Mouse (Mus musculus) forebrain, embryonic 13.5 days (tissue): ENCODE data around the gene Ptpn18. TPM values are rescaled to one million over a fixed set of nuclear protein-coding genes. Genes with fewer than 3 reads are reported as not detected.

ENCODE experiments used
- ATAC-seq: fragments of 200-750 bp; cut with Nextera tagmentation; 2 replicates; pipeline ENCODE4 v1.8.0; 2017
- H3K27ac ChIP-seq: fragments of 300-500 bp; sonication (generic); 2 replicates; pipeline ENCODE4 v1.5.1; 2015; ENCODE audit warnings: inconsistent platforms, mild to moderate bottlenecking, moderate library complexity
- H3K27me3 ChIP-seq: fragments of 300-500 bp; sonication (generic); 2 replicates; pipeline ENCODE4 v1.6.1; 2015; ENCODE audit warnings: mild to moderate bottlenecking, inconsistent platforms
- H3K36me3 ChIP-seq: fragments of 300-500 bp; sonication (generic); 2 replicates; pipeline ENCODE4 v1.6.1; 2015; ENCODE audit warnings: mild to moderate bottlenecking, inconsistent platforms; ENCODE audit not compliant: poor library complexity, severe bottlenecking
- H3K4me1 ChIP-seq: fragments of 300-500 bp; sonication (generic); 2 replicates; pipeline ENCODE4 v1.6.1; 2015; ENCODE audit warnings: inconsistent platforms
- H3K4me2 ChIP-seq: fragments of 300-500 bp; sonication (generic); 2 replicates; pipeline ENCODE4 v1.6.1; 2015; ENCODE audit warnings: inconsistent platforms, mild to moderate bottlenecking, moderate library complexity
- H3K4me3 ChIP-seq: fragments of 300-500 bp; sonication (generic); 2 replicates; pipeline ENCODE4 v1.5.1; 2015; ENCODE audit warnings: mild to moderate bottlenecking, inconsistent platforms
- H3K9ac ChIP-seq: fragments of 300-500 bp; sonication (generic); 2 replicates; pipeline ENCODE4 v1.6.1; 2015; ENCODE audit warnings: mild to moderate bottlenecking, inconsistent platforms
- H3K9me3 ChIP-seq: fragments of 300-500 bp; sonication (generic); replicated peaks from 2 replicates; pipeline ENCODE4 v1.6.1; 2016; ENCODE audit warnings: inconsistent platforms
- WGBS: fragments of 180-500 bp; shearing (Covaris S2); methylation state at CpG from one replicate; pipeline ENCODE4 v1.1.7; 2015; 5-methylcytosine and 5-hydroxymethylcytosine counted together
- polyA plus RNA-seq: library from polyadenylated mRNA; unstranded; fragments of >200 nt; fragmentation: Nextera tagmentation; extraction: Ambion mirVana; gene quantifications from 2 replicates; pipeline ENCODE4 v1.2.1, GENCODE M21; 2015

Ptpn18 gene
- 3.6 and 5.8 TPM in 2 replicates for polyA plus RNA-seq

- Histone ChIP-seq H3K27ac (no peak within 1 kb of the TSS), H3K36me3 (no peaks in the 10 kb centered on the region), H3K9ac (peak within 1 kb of the TSS; percentile 66), H3K9me3 (no peaks in the 10 kb centered on the region), H3K27me3 (peaks cover 46% of the 10 kb centered on the region), H3K4me2 (peak within 1 kb of the TSS; percentile 93), H3K4me3 (peak within 1 kb of the TSS; percentile 59), H3K4me1 (peaks cover 4% of the 10 kb centered on the region)
- under 1% methylated on average over 47 of the region's 48 CpGs for WGBS
- ATAC-seq: peak; percentile 96
These were observed at the start of gene Ptpn18 for GRCm38 (mm10) chr1:34459284-34460060. TSS of gene Ptpn18 (plus strand) at chr1:34459762.

- Histone ChIP-seq H3K4me2 (no peak overlapping the region), H3K9me3 (peaks cover 45% of the 10 kb centered on the region), H3K27ac (no peak overlapping the region), H3K4me1 (peaks cover 9% of the 10 kb centered on the region; the same call in 1 of the 2 replicates), H3K9ac (no peak overlapping the region), H3K27me3 (no peaks in the 10 kb centered on the region), H3K4me3 (no peak overlapping the region), H3K36me3 (peaks cover 28% of the 10 kb centered on the region)
- 92% methylated on average over 2 of the region's 2 CpGs for WGBS
- ATAC-seq: no peak
These were observed 31.1 kb upstream of the Ptpn18 start for GRCm38 (mm10) chr1:34428466-34428865.

GRCm38 (mm10) chr1:34429281-34429680, 30.3 kb upstream of the Ptpn18 start:
- 94% methylated on average over 4 of the region's 4 CpGs for WGBS
- peaks cover 28% of the 10 kb centered on the region for H3K36me3 ChIP-seq
- peaks cover 17% of the 10 kb centered on the region for H3K4me1 ChIP-seq
- no peak for ATAC-seq
- H3K9me3 ChIP-seq: peaks cover 45% of the 10 kb centered on the region
- no peak overlapping the region for H3K9ac ChIP-seq
- H3K4me2 ChIP-seq: no peak overlapping the region
- no peak overlapping the region for H3K27ac ChIP-seq
- H3K27me3 ChIP-seq: no peaks in the 10 kb centered on the region
- no peak overlapping the region for H3K4me3 ChIP-seq

- H3K4me2 ChIP-seq: no peak overlapping the region
- WGBS: 98% methylated on average over 3 of the region's 3 CpGs
- H3K27ac ChIP-seq: no peak overlapping the region
- peaks cover 28% of the 10 kb centered on the region for H3K36me3 ChIP-seq
- no peak overlapping the region for H3K9ac ChIP-seq
- no peak for ATAC-seq
- H3K9me3 ChIP-seq: peaks cover 45% of the 10 kb centered on the region
- peaks cover 18% of the 10 kb centered on the region for H3K4me1 ChIP-seq
- H3K4me3 ChIP-seq: no peak overlapping the region
- no peaks in the 10 kb centered on the region for H3K27me3 ChIP-seq
These were observed 28.6 kb upstream of the Ptpn18 start for GRCm38 (mm10) chr1:34430981-34431380.

GRCm38 (mm10) chr1:34431431-34431830, 28.1 kb upstream of the Ptpn18 start:
- Histone ChIP-seq H3K4me3 (no peak overlapping the region), H3K36me3 (peaks cover 28% of the 10 kb centered on the region), H3K4me1 (peaks cover 18% of the 10 kb centered on the region), H3K27ac (no peak overlapping the region), H3K9me3 (peaks cover 45% of the 10 kb centered on the region), H3K27me3 (no peaks in the 10 kb centered on the region), H3K9ac (no peak overlapping the region), H3K4me2 (no peak overlapping the region)
- 97% methylated on average over 9 of the region's 9 CpGs for WGBS
- no peak for ATAC-seq

- Histone ChIP-seq H3K9ac (peak overlapping the region; percentile 74; the same call in 1 of the 2 replicates), H3K9me3 (peaks cover 41% of the 10 kb centered on the region), H3K4me1 (peaks cover 18% of the 10 kb centered on the region), H3K27ac (peak overlapping the region; percentile 81), H3K36me3 (peaks cover 36% of the 10 kb centered on the region), H3K4me2 (peak overlapping the region; percentile 72), H3K4me3 (peak overlapping the region; percentile 49), H3K27me3 (no peaks in the 10 kb centered on the region)
- 0 out of 2 replicates have a peak, but pooled peaks have one; percentile 0 for ATAC-seq
- 34% methylated on average over 13 of the region's 13 CpGs for WGBS
These were observed 27.2 kb upstream of the Ptpn18 start for GRCm38 (mm10) chr1:34432411-34432775.

GRCm38 (mm10) chr1:34432776-34433481, 26.6 kb upstream of the Ptpn18 start:
- ATAC-seq: peak; percentile 26
- peaks cover 36% of the 10 kb centered on the region for H3K9me3 ChIP-seq
- peaks cover 38% of the 10 kb centered on the region for H3K36me3 ChIP-seq
- WGBS: 4% methylated on average over 35 of the region's 35 CpGs
- H3K27ac ChIP-seq: peak overlapping the region; percentile 81
- peaks cover 18% of the 10 kb centered on the region for H3K4me1 ChIP-seq
- H3K4me3 ChIP-seq: peak overlapping the region; percentile 49
- no peaks in the 10 kb centered on the region for H3K27me3 ChIP-seq
- H3K4me2 ChIP-seq: peak overlapping the region; percentile 72
- H3K9ac ChIP-seq: peak overlapping the region; percentile 74

- H3K9ac ChIP-seq: peak overlapping the region; percentile 55
These were observed 25.6 kb upstream of the Ptpn18 start for GRCm38 (mm10) chr1:34433891-34434521.

GRCm38 (mm10) chr1:34434660-34435160, 24.9 kb upstream of the Ptpn18 start:
- H3K27ac ChIP-seq: peak overlapping the region; percentile 87
- ATAC-seq: peak; percentile 48
- under 1% methylated on average over 30 of the region's 30 CpGs for WGBS

More at GRCm38 (mm10) chr1:34433891-34434521, 25.6 kb upstream of the Ptpn18 start:
- H3K36me3 ChIP-seq: peaks cover 37% of the 10 kb centered on the region
- peak overlapping the region; percentile 63 for H3K4me3 ChIP-seq
- WGBS: 6% methylated on average over 19 of the region's 19 CpGs
- peak overlapping the region; percentile 81 for H3K27ac ChIP-seq
- H3K9me3 ChIP-seq: peaks cover 32% of the 10 kb centered on the region
- H3K4me2 ChIP-seq: peak overlapping the region; percentile 72
- ATAC-seq: no peak
- H3K4me1 ChIP-seq: peaks cover 26% of the 10 kb centered on the region
- H3K27me3 ChIP-seq: no peaks in the 10 kb centered on the region

GRCm38 (mm10) chr1:34435371-34436120, 24.0 kb upstream of the Ptpn18 start:
- Histone ChIP-seq H3K27me3 (no peaks in the 10 kb centered on the region), H3K4me1 (peaks cover 30% of the 10 kb centered on the region), H3K9me3 (peaks cover 17% of the 10 kb centered on the region), H3K36me3 (peaks cover 21% of the 10 kb centered on the region), H3K4me2 (peak overlapping the region; percentile 72), H3K9ac (peak overlapping the region; percentile 72), H3K27ac (peak overlapping the region; percentile 87), H3K4me3 (peak overlapping the region; percentile 63)
- 34% methylated on average over 8 of the region's 8 CpGs for WGBS
- ATAC-seq: no peak

More at GRCm38 (mm10) chr1:34434660-34435160, 24.9 kb upstream of the Ptpn18 start:
- H3K4me3 ChIP-seq: peak overlapping the region; percentile 63
- H3K4me1 ChIP-seq: peaks cover 26% of the 10 kb centered on the region
- H3K27me3 ChIP-seq: no peaks in the 10 kb centered on the region
- H3K36me3 ChIP-seq: peaks cover 30% of the 10 kb centered on the region
- peaks cover 26% of the 10 kb centered on the region for H3K9me3 ChIP-seq
- H3K4me2 ChIP-seq: peak overlapping the region; percentile 72
- peak overlapping the region; percentile 72 for H3K9ac ChIP-seq

- Histone ChIP-seq H3K27ac (no peak overlapping the region), H3K4me2 (no peak overlapping the region), H3K4me1 (peaks cover 37% of the 10 kb centered on the region), H3K36me3 (peaks cover 13% of the 10 kb centered on the region), H3K4me3 (no peak overlapping the region), H3K27me3 (no peaks in the 10 kb centered on the region), H3K9ac (no peak overlapping the region), H3K9me3 (peaks cover 9% of the 10 kb centered on the region)
- WGBS: 82% methylated on average over 3 of the region's 3 CpGs
- no peak for ATAC-seq
These were observed 23.2 kb upstream of the Ptpn18 start for GRCm38 (mm10) chr1:34436374-34436773.
